In the genomic region with DNA sequence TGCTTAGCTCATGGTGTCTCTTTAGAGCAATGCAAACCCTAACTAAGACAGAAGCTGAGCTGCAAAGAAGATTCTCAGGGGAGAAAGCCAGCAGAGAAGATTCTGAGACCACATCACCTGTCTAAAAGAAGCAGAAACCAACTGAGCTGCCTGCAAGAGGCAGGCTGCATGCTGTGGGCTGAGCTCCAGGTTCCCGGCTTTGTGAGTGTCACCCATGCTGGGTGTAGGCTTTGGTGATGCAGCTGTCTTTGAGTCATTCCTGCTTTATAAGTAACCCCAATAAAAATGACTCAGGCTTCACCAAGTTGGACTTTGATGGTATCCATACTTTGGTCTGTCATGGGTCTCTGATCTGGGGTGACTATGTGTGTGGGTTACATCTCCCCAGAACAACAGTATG, we compare ENCODE assay signal across 23 mouse cellular contexts.
"Had no signal": no experiment of that assay in that cellular context is flagged by ENCODE, and none has a peak within 500 bp of the region (broad histone marks: within the 10 kb centered on the region; RNA-seq: fewer than 3 reads in every experiment).

No protein-coding gene starts in this region.

- DNase-seq: kidney, adult 18-20 months; kidney, adult 9 months; kidney, postnatal 14 days; kidney, postnatal 4 days; layer of hippocampus, adult 9-11 months; left cerebral cortex, postnatal 4 days; liver, postnatal 0 days; lung, embryonic 14.5 days; right cerebral cortex, postnatal 14 days; thymus, adult 2 months; thymus, postnatal 14 days; thymus, postnatal 4 days had no signal

- H3K9me3 ChIP-seq: limb, embryonic 12.5 days; limb, embryonic 15.5 days; midbrain, embryonic 10.5 days; midbrain, embryonic 13.5 days had no signal

- H3K36me3 ChIP-seq: limb, embryonic 12.5 days; limb, embryonic 15.5 days; midbrain, embryonic 10.5 days; midbrain, embryonic 13.5 days had no signal

- H3K4me1 ChIP-seq: limb, embryonic 12.5 days; limb, embryonic 15.5 days; megakaryocyte, embryonic 14.5 days; midbrain, embryonic 10.5 days had no signal

- ATAC-seq: liver, postnatal 0 days; lung, postnatal 0 days; midbrain, embryonic 13.5 days; midbrain, embryonic 16.5 days had no signal

- H3K9ac ChIP-seq: limb, embryonic 12.5 days; limb, embryonic 15.5 days; liver, embryonic 14.5 days; liver, postnatal 0 days; lung, embryonic 14.5 days; midbrain, embryonic 13.5 days had no signal

- H3K4me2 ChIP-seq: limb, embryonic 12.5 days; limb, embryonic 15.5 days; liver, embryonic 11.5 days; lung, embryonic 14.5 days; midbrain, embryonic 13.5 days had no signal

- H3K4me3 ChIP-seq: layer of hippocampus, adult 2 months; left cerebral cortex, adult 2 months; limb, embryonic 12.5 days; limb, embryonic 15.5 days; megakaryocyte, embryonic 14.5 days; midbrain, embryonic 10.5 days; midbrain, embryonic 13.5 days had no signal

- H3K27ac ChIP-seq: layer of hippocampus, adult 2 months; left cerebral cortex, adult 2 months; limb, embryonic 12.5 days; limb, embryonic 15.5 days; liver, embryonic 14.5 days; midbrain, embryonic 10.5 days; midbrain, embryonic 13.5 days had no signal

- H3K27me3 ChIP-seq: limb, embryonic 12.5 days; limb, embryonic 15.5 days; megakaryocyte, embryonic 14.5 days had no signal
